Mouse (Mus musculus) lung, postnatal 36 days (tissue): ENCODE data around the gene Sprr2j-ps.

Experiments used
- DNase-seq: peaks from one replicate; pipeline ENCODE4 v3.0.0; 2022; ENCODE audit warnings: mixed read lengths

The Sprr2j-ps gene

DNA sequence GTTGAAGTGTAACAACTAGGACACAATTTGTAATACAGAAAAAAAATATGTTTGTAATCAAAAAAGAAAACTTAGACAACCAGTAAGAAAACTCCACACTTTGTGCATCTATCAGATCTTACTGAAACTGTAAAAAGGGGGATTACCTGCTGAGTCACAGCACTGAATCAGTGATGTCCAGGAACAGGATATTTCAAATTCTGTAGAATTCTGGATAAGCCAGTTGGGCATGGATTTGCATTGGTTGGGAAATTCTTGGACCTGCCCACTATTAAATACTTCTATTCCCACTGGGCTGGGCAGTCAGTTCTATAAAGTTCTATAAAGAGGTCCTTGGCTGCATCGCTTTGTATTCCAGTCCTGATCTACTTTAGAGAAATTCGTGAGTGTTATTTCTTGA, at the start of gene Sprr2j-ps:
TSS of gene Sprr2j-ps (plus strand) at position 301 of the 400 bp plus-strand sequence.
- no peak for DNase-seq

- DNase-seq = no peak
These were observed 44.3 kb upstream of the Sprr2j-ps start for GRCm38 (mm10) chr3:92373613-92374012.

- DNase-seq = no peak
These were observed 32.5 kb upstream of the Sprr2j-ps start, which contains the start of gene Sprr2h for GRCm38 (mm10) chr3:92385385-92385784. TSS of gene Sprr2h (plus strand) at chr3:92385685.

GRCm38 (mm10) chr3:92394301-92394700, 23.6 kb upstream of the Sprr2j-ps start:
- no peak for DNase-seq

- DNase-seq = no peak
These were observed 10.2 kb upstream of the Sprr2j-ps start, which contains the start of gene Sprr2i for GRCm38 (mm10) chr3:92407691-92408090. TSS of gene Sprr2i (plus strand) at chr3:92407991.

GRCm38 (mm10) chr3:92429323-92429722, 11.4 kb downstream of the Sprr2j-ps start, which contains the start of gene Gm9774:
TSS of gene Gm9774 (minus strand) at chr3:92429423.
- no peak for DNase-seq

DNA sequence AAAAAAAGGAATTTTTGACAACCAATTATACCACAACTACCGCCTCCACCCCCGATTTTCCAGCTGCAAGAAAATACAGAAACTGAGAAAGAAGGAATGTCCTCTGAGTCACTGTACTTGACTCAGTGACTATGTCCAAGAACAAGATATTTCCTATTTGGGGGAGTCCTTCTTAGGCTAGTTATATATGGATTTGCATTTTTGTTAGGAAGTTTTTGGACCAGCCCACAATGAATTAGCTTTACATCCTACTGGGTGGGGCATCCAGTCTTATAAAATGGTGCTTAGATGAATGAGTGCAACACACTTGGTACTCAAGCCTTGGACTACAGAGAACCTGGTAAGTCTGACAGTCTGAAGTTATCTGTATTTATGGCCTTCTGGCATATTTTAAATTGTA, 14.4 kb downstream of the Sprr2j-ps start, which contains the start of gene Sprr2k:
TSS of gene Sprr2k (plus strand) at position 301 of the 400 bp plus-strand sequence.
- no peak for DNase-seq

- DNase-seq = no peak
These were observed 20.8 kb downstream of the Sprr2j-ps start, which contains the start of gene Sprr1b for GRCm38 (mm10) chr3:92438689-92439088. TSS of gene Sprr1b (minus strand) at chr3:92438789.

GRCm38 (mm10) chr3:92440177-92440576, 22.3 kb downstream of the Sprr2j-ps start:
- no peak for DNase-seq

- no peak for DNase-seq
These were observed 37.3 kb downstream of the Sprr2j-ps start for GRCm38 (mm10) chr3:92455151-92455550.

- DNase-seq = no peak
These were observed 40.7 kb downstream of the Sprr2j-ps start, which contains the start of gene Sprr3 for GRCm38 (mm10) chr3:92458620-92459019. TSS of gene Sprr3 (minus strand) at chr3:92458720.

DNA sequence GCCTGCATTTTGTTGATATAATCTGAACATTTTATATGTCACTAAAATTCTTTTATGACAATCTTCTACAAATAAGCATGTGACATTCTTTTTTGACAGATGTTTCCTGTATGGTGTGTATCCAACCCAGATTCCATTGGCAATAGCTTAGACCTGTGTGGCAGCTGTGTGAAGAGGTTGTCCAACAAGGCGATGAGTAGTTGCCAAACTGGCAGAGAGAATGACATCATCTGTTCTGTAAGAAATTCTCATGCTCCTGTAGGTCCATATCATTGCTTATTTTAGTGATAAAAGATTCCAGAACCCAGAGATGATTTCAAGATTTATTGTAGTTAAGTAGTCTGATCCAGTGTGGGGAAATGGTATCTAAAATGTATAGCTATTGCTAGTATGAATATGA, 48.7 kb downstream of the Sprr2j-ps start:
- DNase-seq = no peak

DNA sequence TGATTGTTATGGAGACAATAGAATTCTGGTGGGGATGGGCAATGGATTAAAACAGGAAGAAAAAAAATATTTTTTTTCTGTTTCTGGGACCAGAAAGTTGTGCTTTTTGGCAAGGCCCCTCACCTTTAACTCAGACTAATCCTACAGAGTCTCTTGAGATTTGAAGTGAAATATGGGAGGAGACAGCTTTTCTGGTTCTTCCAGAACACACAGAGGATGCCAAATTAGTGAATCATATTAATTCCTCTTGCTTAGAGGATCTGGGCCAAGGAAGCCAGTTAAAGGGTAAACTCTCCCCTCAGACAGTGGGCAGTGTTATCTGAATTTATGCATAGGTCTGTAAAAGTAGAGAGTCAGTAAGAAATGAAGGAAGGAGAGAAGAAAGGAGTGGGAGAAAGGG, 49.5 kb downstream of the Sprr2j-ps start:
- no peak for DNase-seq
